Mouse (Mus musculus) kidney, adult 2 months (tissue): ENCODE data around the gene Pla2g4f.

Experiments used
- CTCF ChIP-seq: fragments of 200-500 bp; conservative IDR thresholded peaks from 2 replicates; pipeline ENCODE4 v1.5.1; 2011; ENCODE audit warnings: low read depth, mild to moderate bottlenecking, control low read depth, low read length, moderate library complexity, mixed read lengths; ENCODE audit not compliant: insufficient read depth, insufficient read length
- POLR2A ChIP-seq: fragments of 200-500 bp; IDR thresholded peaks from one replicate; pipeline ENCODE4 v1.6.1; 2011; ENCODE audit warnings: low read depth, low read length, control low read depth

DNA sequence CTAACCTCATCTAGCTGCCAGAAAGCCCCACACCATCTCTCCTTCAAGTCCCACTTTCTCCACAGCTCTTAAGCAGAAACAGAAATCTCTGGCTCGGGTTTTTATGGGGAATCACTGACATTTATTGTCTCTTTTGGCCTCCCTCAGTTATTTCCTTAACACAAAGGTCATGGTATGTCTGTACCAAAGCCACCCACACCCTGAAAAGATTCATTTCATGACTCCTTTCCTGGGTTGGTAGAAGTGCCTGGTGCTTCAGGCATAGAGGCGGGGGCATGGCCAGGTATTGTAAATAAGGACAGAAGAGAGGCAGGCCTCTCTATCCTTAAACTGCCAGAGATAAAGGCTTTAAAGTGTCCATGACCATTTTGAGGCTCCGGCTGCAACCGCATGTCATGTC is 522 bp upstream of the Pla2g4f start:
- TF ChIP-seq CTCF = no peak
- TF ChIP-seq POLR2A = no peak
